ENCODE assay signal across 9 mouse cellular contexts in the genomic region with DNA sequence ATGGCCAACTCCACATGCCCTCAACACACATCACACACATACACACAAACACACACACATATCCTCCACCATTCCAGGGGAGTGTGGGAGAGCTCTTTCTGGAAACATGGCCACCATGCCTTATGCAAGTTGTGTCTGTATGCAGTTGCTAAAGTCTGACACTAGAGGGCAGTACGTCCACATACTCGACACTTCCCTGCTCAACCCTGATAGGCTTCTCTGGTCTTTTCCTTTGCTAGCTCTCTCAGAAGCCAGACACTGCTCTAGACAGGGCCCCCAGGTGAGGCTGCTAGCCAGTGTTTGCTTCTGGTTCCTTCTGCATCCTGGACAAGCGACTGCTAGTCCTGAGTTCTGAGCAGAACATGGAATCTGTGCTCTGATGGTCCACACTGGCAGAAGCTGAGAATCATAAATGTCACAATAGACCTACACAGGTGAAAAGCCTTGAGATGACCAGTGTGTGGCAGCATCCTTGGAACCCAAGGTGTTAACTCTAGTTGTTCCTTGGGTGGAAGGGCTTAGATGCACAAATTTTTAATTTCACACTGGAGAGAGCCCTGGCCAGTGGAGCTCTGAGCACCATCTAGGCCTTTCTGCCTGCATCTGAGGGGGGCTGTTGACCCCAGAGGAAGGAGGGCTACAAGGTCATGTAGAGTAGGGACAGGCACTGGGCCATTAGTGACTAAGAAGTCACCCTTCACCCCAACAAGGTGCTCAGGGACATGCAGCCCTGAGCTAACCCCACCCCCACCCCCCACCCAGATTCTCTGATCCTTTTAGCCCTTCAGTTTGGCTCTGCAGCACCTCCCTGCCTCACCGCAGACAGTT. TPM values are rescaled to one million over a fixed set of nuclear protein-coding genes. Genes with fewer than 3 reads are reported as not detected.
DNase-seq lines count a peak whose midpoint lies in the region; ATAC-seq and TF ChIP-seq lines count a peak whose summit lies in the region.
"Not testable (repeated sequence)": the region's sequence is repeated elsewhere in the genome, so short reads cannot be mapped to it uniquely, and the experiment has no call there.
"Had no signal": no experiment of that assay in that cellular context is flagged by ENCODE, and none has a peak within 500 bp of the region (broad histone marks: within the 10 kb centered on the region; RNA-seq: fewer than 3 reads in every experiment).

No protein-coding gene starts in this region.

- H3K4me3 ChIP-seq in cortical plate, adult 2 months (ENCODE audit: insufficient read depth, low read length), result not testable (repeated sequence)

- not testable (repeated sequence) for H3K27ac ChIP-seq in cortical plate, adult 2 months (ENCODE audit: insufficient read depth, low read length)

- H3K4me1 ChIP-seq in cortical plate, adult 2 months (ENCODE audit: control insufficient read depth, insufficient read depth, low read length), result not testable (repeated sequence)

- peak; percentile 86 for ATAC-seq in activated CD4-positive, CD25-positive, alpha-beta regulatory T cell, adult 4 months

- not testable (repeated sequence) for TF ChIP-seq POLR2A in cortical plate, adult 2 months (IDR thresholded peaks at IDR 0.05; ENCODE audit: extremely low read depth, insufficient read depth, low read length)

- peak; percentile 41; the same call in 1 of the 2 replicates for TF ChIP-seq CTCF in cortical plate, adult 2 months (IDR thresholded peaks at IDR 0.05; ENCODE audit: extremely low read depth, insufficient read depth, low read length)

- DNase-seq in gastrocnemius, adult 18-20 months (ENCODE audit: low spot score), result peak; percentile 45
- peak; percentile 72 for DNase-seq in induced T-regulatory cell, adult 2 months (ENCODE audit: low read depth)
- peak; percentile 36 to 45 for DNase-seq in layer of hippocampus, postnatal 36 days
- DNase-seq in lung, postnatal 10 days, result peak; percentile 65
- peak; percentile 11 for DNase-seq in ovary, postnatal 36 days (ENCODE audit: low spot score)
- DNase-seq in thymus, postnatal 4 days, result peak; percentile 48

RNA-seq across cellular contexts. Expression of a gene that starts 8.0 kb away (rescaled TPM):
- not detected for polyA plus RNA-seq in activated CD4-positive, CD25-positive, alpha-beta regulatory T cell, adult 4 months (2017; shearing (Covaris generic))
- not detected in 2 replicates for polyA plus RNA-seq in cortical plate, adult 2 months (2012; rRNA removed)
- not detected for total RNA-seq in gastrocnemius, adult 18-20 months (2021)
- not detected for total RNA-seq in layer of hippocampus, postnatal 36 days (2021)
- polyA plus RNA-seq: limb, embryonic 15.5 days had no signal

RNA-seq across cellular contexts. Expression of a gene that starts 16.8 kb away (rescaled TPM):
- polyA plus RNA-seq in activated CD4-positive, CD25-positive, alpha-beta regulatory T cell, adult 4 months (2017; shearing (Covaris generic)), result not detected
- polyA plus RNA-seq in cortical plate, adult 2 months (2012; rRNA removed), result 0.57 and 0.94 TPM in 2 replicates
- under 1 TPM; 0.25 to 0.38 TPM for total RNA-seq in gastrocnemius, adult 18-20 months (2021)
- under 1 TPM; 0.18 to 0.70 TPM for total RNA-seq in layer of hippocampus, postnatal 36 days (2021)

RNA-seq across cellular contexts. Expression of a gene that starts 37.4 kb away (rescaled TPM):
- 10 to 100 TPM; 62.4 to 64.0 TPM for polyA plus RNA-seq in activated CD4-positive, CD25-positive, alpha-beta regulatory T cell, adult 4 months (2017; shearing (Covaris generic))
- 222 and 230 TPM in 2 replicates for polyA plus RNA-seq in cortical plate, adult 2 months (2012; rRNA removed)
- 100 to 1,000 TPM; 418 to 433 TPM for total RNA-seq in gastrocnemius, adult 18-20 months (2021)
- 100 to 1,000 TPM; 255 to 264 TPM for total RNA-seq in layer of hippocampus, postnatal 36 days (2021)

RNA-seq across cellular contexts. Expression of a gene that starts 50.1 kb away (rescaled TPM):
- 100 to 1,000 TPM; 110 to 181 TPM for polyA plus RNA-seq in activated CD4-positive, CD25-positive, alpha-beta regulatory T cell, adult 4 months (2017; shearing (Covaris generic))
- polyA plus RNA-seq in cortical plate, adult 2 months (2012; rRNA removed), result 50.9 and 51.3 TPM in 2 replicates
- 10 to 100 TPM; 24.2 to 25.7 TPM for total RNA-seq in gastrocnemius, adult 18-20 months (2021)
- total RNA-seq in layer of hippocampus, postnatal 36 days (2021), result 10 to 100 TPM; 55.6 to 63.8 TPM

Comparison
In these comparisons a context has a peak if more than half of its experiments do, and no peak if none do; other contexts are left out.
1. DNase-seq: peak in every context shown above with its lines; median percentile 72 in induced T-regulatory cell, adult 2 months; 65 in lung, postnatal 10 days; 48 in thymus, postnatal 4 days; 45 in gastrocnemius, adult 18-20 months; 40 in layer of hippocampus, postnatal 36 days; 11 in ovary, postnatal 36 days.